Mouse (Mus musculus): ENCODE results near the gene Galr2.

- TF ChIP-seq EP300 (IDR thresholded peaks at IDR 0.05) (no peak), CTCF (IDR thresholded peaks at IDR 0.05) (peak; percentile 50)
These were observed 6.6 kb upstream of the Galr2 start, which contains the start of gene Srp68 for GRCm38 (mm10) chr11:116274045-116274666.
